Mouse (Mus musculus) hindbrain, embryonic 14.5 days (tissue): ENCODE results near the gene Git2. TPM values are rescaled to one million over a fixed set of nuclear protein-coding genes. Genes with fewer than 3 reads are reported as not detected.

Experiments used
- ATAC-seq: fragments of 200-750 bp; cut with Nextera tagmentation; 2 replicates; pipeline ENCODE4 v1.8.0; 2017; ENCODE audit warnings: moderate number of reproducible peaks, mild to moderate bottlenecking, moderate TSS enrichment, moderate library complexity; ENCODE audit not compliant: low FRiP score
- DNase-seq: peaks from one replicate; pipeline ENCODE4 v3.0.0-alpha.2; 2015; ENCODE audit warnings: low spot score
- H3K27ac ChIP-seq: fragments of 300-500 bp; sonication (generic); 2 replicates; pipeline ENCODE4 v1.5.1; 2014; ENCODE audit warnings: mild to moderate bottlenecking, moderate library complexity
- H3K27me3 ChIP-seq: fragments of 300-500 bp; sonication (generic); 2 replicates; pipeline ENCODE4 v1.6.1; 2014; ENCODE audit warnings: mild to moderate bottlenecking, low read length, mixed read lengths; ENCODE audit not compliant: control insufficient read depth, insufficient read depth
- H3K36me3 ChIP-seq: fragments of 300-500 bp; sonication (generic); replicated peaks from 2 replicates; pipeline ENCODE4 v1.6.1; 2014; ENCODE audit not compliant: control insufficient read depth, insufficient read depth
- H3K4me1 ChIP-seq: fragments of 300-500 bp; sonication (generic); replicated peaks from 2 replicates; pipeline ENCODE4 v1.6.1; 2014; ENCODE audit warnings: antibody characterized with exemption, low read length, mixed read lengths; ENCODE audit not compliant: control insufficient read depth, insufficient read depth
- H3K4me2 ChIP-seq: fragments of 300-500 bp; sonication (generic); replicated peaks from 2 replicates; pipeline ENCODE4 v1.6.1; 2014; ENCODE audit warnings: mild to moderate bottlenecking, moderate library complexity
- H3K4me3 ChIP-seq: fragments of 300-500 bp; sonication (generic); replicated peaks from 2 replicates; pipeline ENCODE4 v1.5.1; 2014; ENCODE audit warnings: mild to moderate bottlenecking, low read length
- H3K9ac ChIP-seq: fragments of 300-500 bp; sonication (generic); 2 replicates; pipeline ENCODE4 v1.6.1; 2014
- H3K9me3 ChIP-seq: fragments of 300-500 bp; sonication (generic); 2 replicates; pipeline ENCODE4 v1.6.1; 2016; ENCODE audit warnings: low read length; ENCODE audit not compliant: control insufficient read depth
- WGBS: fragments of 180-500 bp; shearing (Covaris S2); extraction: QIAGEN DNeasy Blood & Tissue Kit; methylation state at CpG from one replicate; pipeline ENCODE4 v1.1.7; 2014; 5-methylcytosine and 5-hydroxymethylcytosine counted together
- polyA plus RNA-seq: library from polyadenylated mRNA; unstranded; fragments of >200 nt; fragmentation: Nextera tagmentation; extraction: Ambion mirVana; gene quantifications from 2 replicates; pipeline ENCODE4 v1.2.1, GENCODE M21; 2014

Git2 gene
- polyA plus RNA-seq, result 44.3 and 45.1 TPM in 2 replicates

- Histone ChIP-seq H3K36me3 (no peaks in the 10 kb centered on the region), H3K27ac (peak within 1 kb of the TSS; percentile 95), H3K4me1 (peaks cover 40% of the 10 kb centered on the region), H3K9me3 (no peaks in the 10 kb centered on the region), H3K4me3 (peak within 1 kb of the TSS; percentile 92), H3K4me2 (peak within 1 kb of the TSS; percentile 84), H3K9ac (peak within 1 kb of the TSS; percentile 96), H3K27me3 (no peaks in the 10 kb centered on the region)
- under 1% methylated on average over 48 of the region's 63 CpGs for WGBS
- no peak for ATAC-seq
- DNase-seq, result peak; percentile 57
Measured at GRCm38 (mm10) chr5:114775056-114775979, at the start of gene Git2. TSS of gene Git2 (minus strand) at chr5:114775517.

GRCm38 (mm10) chr5:114824197-114824596 lies 48.9 kb upstream of the Git2 start:
- Histone ChIP-seq H3K4me3 (no peak overlapping the region), H3K36me3 (no peaks in the 10 kb centered on the region), H3K4me2 (0 out of 2 replicates have a peak overlapping the region, but pooled peaks have one; percentile 64), H3K9me3 (no peaks in the 10 kb centered on the region), H3K27me3 (peaks cover 3% of the 10 kb centered on the region; the same call in 1 of the 2 replicates), H3K27ac (no peak overlapping the region), H3K9ac (no peak overlapping the region), H3K4me1 (peaks cover 4% of the 10 kb centered on the region; the same call in 1 of the 2 replicates)
- DNase-seq, result peak; percentile 58
- WGBS, result 20% methylated on average over 9 of the region's 9 CpGs
- ATAC-seq, result no peak

GRCm38 (mm10) chr5:114822796-114823688 lies 47.7 kb upstream of the Git2 start, which contains the start of gene 1500011B03Rik:
TSS of gene 1500011B03Rik (minus strand) at chr5:114823468.
- Histone ChIP-seq H3K27me3 (peaks cover 3% of the 10 kb centered on the region; the same call in 1 of the 2 replicates), H3K4me3 (peak within 1 kb of the TSS; percentile 79), H3K4me2 (peak within 1 kb of the TSS; percentile 64), H3K27ac (peak within 1 kb of the TSS; percentile 86), H3K9me3 (no peaks in the 10 kb centered on the region), H3K36me3 (no peaks in the 10 kb centered on the region), H3K4me1 (peaks cover 4% of the 10 kb centered on the region; the same call in 1 of the 2 replicates), H3K9ac (peak within 1 kb of the TSS; percentile 83)
- 7% methylated on average over 53 of the region's 53 CpGs for WGBS
- DNase-seq (peak; percentile 80), ATAC-seq (peak; percentile 93)

GRCm38 (mm10) chr5:114818124-114818523 lies 42.8 kb upstream of the Git2 start:
- no peak for ATAC-seq
- no peaks in the 10 kb centered on the region for H3K36me3 ChIP-seq

GRCm38 (mm10) chr5:114816599-114816998 lies 41.3 kb upstream of the Git2 start:
- H3K27me3 ChIP-seq, result no peaks in the 10 kb centered on the region
- no peak overlapping the region for H3K4me2 ChIP-seq
- DNase-seq (no peak), ATAC-seq (no peak)
- H3K36me3 ChIP-seq, result no peaks in the 10 kb centered on the region
- no peak overlapping the region for H3K27ac ChIP-seq
- H3K9ac ChIP-seq, result no peak overlapping the region
- no peak overlapping the region for H3K4me3 ChIP-seq
- peaks cover 14% of the 10 kb centered on the region; the same call in 1 of the 2 replicates for H3K4me1 ChIP-seq
- 65% methylated on average over 6 of the region's 6 CpGs for WGBS
- no peaks in the 10 kb centered on the region for H3K9me3 ChIP-seq

More at GRCm38 (mm10) chr5:114818124-114818523, 42.8 kb upstream of the Git2 start:
- Histone ChIP-seq H3K27me3 (peaks cover 2% of the 10 kb centered on the region; the same call in 1 of the 2 replicates), H3K27ac (no peak overlapping the region), H3K4me1 (no peaks in the 10 kb centered on the region; the same call in 1 of the 2 replicates), H3K4me2 (no peak overlapping the region), H3K9me3 (no peaks in the 10 kb centered on the region), H3K9ac (no peak overlapping the region), H3K4me3 (no peak overlapping the region)
- no peak for DNase-seq
- WGBS, result 72% methylated on average over 10 of the region's 11 CpGs

GRCm38 (mm10) chr5:114813525-114814181 lies 38.3 kb upstream of the Git2 start:
- Histone ChIP-seq H3K4me2 (peak overlapping the region; percentile 81), H3K4me1 (peaks cover 17% of the 10 kb centered on the region; the same call in 1 of the 2 replicates), H3K4me3 (peak overlapping the region; percentile 91), H3K27ac (peak overlapping the region; percentile 99), H3K36me3 (peaks cover 23% of the 10 kb centered on the region; the same call in 1 of the 2 replicates), H3K27me3 (no peaks in the 10 kb centered on the region), H3K9me3 (no peaks in the 10 kb centered on the region), H3K9ac (peak overlapping the region; percentile 90)
- WGBS, result under 1% methylated on average over 50 of the region's 50 CpGs
- DNase-seq, result peak; percentile 94
- peak; percentile 96 for ATAC-seq

GRCm38 (mm10) chr5:114809826-114810225 lies 34.5 kb upstream of the Git2 start:
- Histone ChIP-seq H3K9me3 (no peaks in the 10 kb centered on the region), H3K36me3 (peaks cover 61% of the 10 kb centered on the region), H3K4me2 (no peak overlapping the region), H3K9ac (no peak overlapping the region), H3K4me3 (no peak overlapping the region), H3K27ac (no peak overlapping the region), H3K4me1 (peaks cover 17% of the 10 kb centered on the region; the same call in 1 of the 2 replicates), H3K27me3 (no peaks in the 10 kb centered on the region)
- ATAC-seq, result no peak
- DNase-seq, result no peak
- WGBS, result 95% methylated on average over 5 of the region's 5 CpGs

GRCm38 (mm10) chr5:114809181-114809756 lies 34.0 kb upstream of the Git2 start:
- WGBS, result 77% methylated on average over 10 of the region's 10 CpGs
- Histone ChIP-seq H3K27me3 (no peaks in the 10 kb centered on the region), H3K27ac (no peak overlapping the region), H3K4me2 (no peak overlapping the region), H3K4me1 (peaks cover 17% of the 10 kb centered on the region; the same call in 1 of the 2 replicates), H3K9me3 (no peaks in the 10 kb centered on the region), H3K4me3 (no peak overlapping the region), H3K9ac (no peak overlapping the region), H3K36me3 (peaks cover 66% of the 10 kb centered on the region)
- ATAC-seq, result no peak
- DNase-seq, result no peak
